Mouse (Mus musculus): ENCODE measurements around the gene Usp46. TPM values are rescaled to one million over a fixed set of nuclear protein-coding genes. Genes with fewer than 3 reads are reported as not detected.

The Usp46 gene
- polyA plus RNA-seq, 1 experiment = 20.2 TPM

DNA sequence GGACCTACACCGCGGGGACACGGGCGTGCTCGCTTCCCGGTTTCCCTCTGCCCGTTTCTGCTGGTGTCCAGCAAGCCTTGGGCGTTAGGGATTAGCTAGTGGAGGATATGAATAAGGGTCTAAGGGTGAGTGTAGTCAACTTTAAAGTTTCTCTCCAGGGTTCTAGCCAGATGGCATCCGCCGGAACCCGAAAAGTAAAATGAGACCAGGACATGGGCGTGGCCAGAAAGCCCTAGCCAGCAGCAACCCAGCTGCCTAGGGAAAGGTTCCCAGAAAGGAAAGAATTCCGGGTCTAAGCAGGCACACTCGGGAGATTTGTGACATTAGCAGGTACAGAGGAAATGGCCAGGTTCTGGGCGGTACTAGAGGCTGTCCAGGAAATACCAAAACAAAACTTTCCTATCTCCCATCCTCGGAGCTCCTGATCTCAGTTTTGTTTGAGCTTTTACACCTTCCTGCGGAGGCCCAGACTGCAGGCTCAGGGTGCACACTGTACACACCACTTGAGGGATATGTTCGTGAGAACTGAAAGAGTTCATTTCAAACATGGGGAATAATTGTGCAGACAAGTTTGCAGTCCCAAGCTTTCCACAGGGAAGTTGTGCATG, 587 bp upstream of the Usp46 start:
- DNase-seq (ENCODE audit: low spot score) = no peak

DNA sequence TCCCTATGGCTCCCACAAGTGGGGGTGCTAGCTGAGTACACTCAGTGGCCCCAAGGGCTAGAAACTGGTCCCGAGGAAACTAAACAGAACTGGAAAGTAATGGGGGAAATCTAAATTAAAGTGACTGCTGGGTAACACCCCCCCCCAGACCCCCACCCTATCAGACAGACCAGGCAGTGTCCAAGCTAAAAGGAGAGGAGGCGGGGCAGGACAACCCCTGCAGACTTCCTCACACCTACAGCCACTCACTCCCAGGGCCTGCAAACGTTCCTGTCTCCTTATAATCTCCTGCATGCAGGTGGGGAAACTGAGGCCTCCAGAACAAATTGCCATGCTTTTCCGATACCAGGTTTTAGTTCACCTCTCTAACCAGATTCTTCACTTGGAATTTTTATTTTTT, 885 bp downstream of the Usp46 start:
- DNase-seq (ENCODE audit: low spot score) = no peak

DNA sequence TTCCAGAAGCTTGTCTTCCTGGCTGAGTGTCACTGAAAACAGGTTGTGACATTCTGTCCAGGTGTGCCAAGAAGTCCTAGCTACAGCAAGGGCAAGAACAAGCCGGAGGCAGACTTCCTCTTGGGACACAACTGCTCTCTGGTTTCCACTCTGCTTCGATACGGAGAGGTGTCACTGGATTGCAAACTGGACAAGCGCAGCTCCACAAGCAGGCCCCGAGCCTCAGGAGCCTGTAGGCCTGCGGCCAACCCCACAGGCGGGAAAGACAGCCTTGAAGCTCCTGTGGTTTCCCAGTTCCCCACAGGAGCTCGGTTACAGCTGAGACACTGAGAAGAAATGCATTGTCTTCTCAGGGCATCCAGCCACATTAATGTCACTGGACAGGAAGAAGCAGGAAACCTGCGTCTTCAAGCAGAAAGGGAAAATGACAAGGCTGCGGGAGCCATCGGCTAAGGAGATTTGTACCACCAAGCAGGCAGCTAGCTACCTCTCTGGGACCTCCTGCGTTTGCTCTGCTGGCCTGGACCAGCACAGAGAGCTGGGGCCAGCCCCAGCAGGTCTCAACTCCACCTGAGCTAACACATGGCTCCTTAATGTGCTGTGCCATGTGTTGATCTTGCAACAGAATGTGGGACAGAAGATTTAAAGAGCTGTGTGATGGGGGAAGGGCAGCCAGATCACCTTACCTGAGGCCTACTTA, 1.7 kb downstream of the Usp46 start:
- DNase-seq (ENCODE audit: low spot score) = no peak

DNA sequence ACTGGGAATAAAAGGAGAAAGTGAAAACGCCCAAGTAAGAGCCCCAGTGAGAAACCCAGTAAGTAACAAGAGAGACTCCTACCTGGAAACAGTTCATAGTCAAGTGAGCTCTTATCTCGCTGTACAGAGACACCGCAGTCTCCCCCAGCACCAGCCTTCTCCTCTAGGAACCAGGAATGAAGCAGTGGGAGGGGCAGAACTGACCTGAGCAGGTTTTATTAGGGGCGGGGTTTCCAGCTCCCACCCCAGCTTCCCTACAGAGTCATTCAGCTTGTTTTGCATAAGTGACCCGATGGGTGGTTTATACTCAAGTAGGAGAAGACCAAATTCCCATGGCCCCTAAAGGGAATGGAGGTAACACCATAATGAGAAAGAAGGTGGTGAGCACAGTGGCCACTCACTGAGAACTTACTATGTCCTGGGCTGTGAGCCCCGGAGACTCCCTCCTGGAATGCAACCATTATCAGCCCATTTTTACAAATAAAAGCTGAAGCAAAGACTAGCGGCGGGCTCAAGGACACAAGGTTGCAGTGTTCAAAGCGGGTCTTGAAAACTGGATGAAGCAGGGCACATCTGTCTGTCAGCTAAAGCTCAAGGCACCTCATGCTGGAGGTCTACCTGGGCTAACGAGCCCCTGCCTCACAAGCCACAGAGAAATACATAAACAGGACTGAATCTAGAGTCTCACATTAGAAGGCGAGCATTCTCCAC, 2.5 kb downstream of the Usp46 start:
- DNase-seq (ENCODE audit: low spot score) = no peak

DNA sequence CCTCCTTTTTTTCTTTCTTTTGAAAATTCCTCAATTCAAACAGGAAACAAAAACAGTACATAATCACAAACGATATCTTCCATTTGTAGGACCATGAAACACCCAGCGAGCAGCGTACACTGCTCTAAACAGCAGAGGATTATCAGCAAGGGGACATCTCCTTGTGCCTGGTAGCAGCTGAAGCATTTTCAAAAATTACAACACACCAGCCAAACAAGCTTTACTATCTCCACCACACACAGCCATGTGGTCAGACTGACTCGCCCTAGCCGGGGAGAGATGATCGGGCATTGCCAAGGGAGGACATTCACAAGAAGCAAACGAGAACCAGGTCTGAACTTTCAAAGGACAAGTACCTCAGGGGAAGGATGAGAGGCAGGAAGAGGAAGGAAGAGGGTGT, 3.4 kb downstream of the Usp46 start:
- DNase-seq (ENCODE audit: low spot score) = no peak

DNA sequence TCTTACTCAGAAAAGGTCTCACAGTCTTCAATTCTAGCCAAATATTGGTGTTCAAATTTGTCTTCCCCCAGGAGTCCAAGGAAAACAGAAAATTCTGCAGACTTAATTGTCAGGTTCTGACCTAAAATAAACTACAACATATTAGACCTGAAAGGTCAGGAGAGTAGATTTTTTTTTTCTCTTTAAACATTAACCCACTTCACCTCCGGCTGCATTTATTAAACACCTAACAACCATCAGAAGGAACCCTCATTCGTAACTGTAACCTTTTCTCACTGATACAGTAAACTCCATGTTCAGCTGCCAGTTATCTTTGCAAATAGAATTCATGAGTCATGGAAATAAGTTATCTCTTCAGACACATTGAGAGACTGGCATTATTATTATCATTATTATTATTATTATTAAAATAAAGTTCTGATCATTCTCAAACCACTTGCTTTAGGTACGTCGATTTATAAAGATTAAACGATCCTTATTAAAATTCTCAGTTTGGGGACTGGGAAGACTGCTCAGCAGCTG, 4.9 kb downstream of the Usp46 start:
- DNase-seq (ENCODE audit: low spot score) = no peak

DNA sequence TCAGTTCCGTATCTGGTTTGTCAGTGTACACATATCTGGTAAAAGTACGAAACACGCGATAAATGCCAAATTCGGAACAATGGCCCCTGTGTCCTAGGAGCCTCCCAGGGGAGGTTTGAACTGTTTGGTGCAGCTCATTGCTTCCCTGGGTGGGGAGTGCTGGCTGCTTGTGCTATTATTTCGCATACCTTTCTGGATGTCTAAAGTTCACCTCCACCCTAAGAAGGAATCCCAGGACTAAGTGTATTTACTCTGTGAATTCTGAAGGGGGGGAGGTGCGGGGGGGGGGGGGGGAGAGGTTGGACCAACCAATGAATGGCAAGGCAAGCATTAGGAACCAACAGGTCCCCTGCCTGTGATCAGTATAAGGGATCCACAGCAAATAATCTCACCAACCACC, 6.0 kb downstream of the Usp46 start:
- DNase-seq (ENCODE audit: low spot score) = no peak

DNA sequence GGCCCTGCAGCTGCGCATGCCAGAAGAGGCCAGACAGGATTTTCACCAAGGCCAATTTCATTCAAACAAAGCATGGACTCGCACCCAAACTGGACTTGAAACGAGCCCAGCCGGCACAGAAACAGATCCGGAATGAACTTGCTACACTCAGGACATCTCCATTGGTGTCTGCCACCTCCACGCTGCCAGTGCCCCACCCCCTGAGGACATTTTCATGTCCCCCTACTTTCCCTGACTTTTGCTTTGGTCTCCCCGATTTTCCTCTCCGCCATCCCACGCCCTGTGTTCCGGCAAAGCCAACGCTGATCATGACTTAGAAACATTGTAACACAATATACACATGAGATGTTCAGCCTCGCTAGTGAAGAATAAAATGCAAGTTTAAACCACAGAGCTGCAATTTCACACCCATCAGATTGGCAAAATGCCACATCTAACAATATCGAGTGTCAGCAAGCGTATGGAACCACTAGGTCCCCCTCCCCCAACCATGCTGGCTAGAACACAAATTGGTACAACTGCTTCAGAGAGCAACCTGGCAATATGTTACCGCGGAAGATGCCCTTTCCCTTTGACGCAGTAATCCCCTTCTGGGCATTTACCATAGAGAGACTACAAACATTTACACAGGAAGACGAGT, 6.7 kb downstream of the Usp46 start:
- DNase-seq (ENCODE audit: low spot score) = no peak

DNA sequence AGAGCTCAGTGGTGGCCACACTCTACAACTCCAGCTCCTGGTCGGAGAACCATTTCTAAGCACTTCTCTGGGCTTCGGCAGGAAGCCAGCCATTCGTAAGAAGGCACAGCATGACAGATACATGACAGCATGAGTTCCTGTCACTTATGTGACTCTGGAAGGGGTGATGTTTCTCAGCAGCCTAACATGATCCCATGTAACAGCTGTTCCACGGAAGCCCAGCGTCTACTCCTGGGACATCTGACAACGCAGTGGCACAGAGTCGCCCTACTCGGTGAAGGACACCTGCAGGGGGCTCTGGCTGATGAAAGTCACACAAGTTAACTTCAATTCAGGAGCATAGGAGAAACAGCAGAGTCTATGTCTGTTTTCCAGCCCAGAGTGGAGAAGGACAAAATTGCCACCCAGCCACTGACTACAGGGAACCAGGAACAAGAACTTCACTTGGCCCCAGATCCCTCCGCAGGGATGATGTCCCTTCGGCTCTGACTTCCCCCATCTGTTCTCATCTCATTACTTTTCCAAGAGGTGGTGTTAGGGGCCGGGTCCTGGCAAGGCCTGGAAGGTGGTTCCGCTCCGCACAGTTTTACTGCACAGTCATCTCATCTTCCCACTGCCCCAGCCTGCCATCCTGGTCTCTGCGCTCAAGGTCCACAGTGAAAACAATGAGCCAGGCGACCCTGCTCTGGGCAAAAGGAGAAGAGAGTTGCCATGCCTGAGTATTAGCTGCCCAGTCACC, 15.9 kb downstream of the Usp46 start:
- DNase-seq (ENCODE audit: low spot score) = no peak

DNA sequence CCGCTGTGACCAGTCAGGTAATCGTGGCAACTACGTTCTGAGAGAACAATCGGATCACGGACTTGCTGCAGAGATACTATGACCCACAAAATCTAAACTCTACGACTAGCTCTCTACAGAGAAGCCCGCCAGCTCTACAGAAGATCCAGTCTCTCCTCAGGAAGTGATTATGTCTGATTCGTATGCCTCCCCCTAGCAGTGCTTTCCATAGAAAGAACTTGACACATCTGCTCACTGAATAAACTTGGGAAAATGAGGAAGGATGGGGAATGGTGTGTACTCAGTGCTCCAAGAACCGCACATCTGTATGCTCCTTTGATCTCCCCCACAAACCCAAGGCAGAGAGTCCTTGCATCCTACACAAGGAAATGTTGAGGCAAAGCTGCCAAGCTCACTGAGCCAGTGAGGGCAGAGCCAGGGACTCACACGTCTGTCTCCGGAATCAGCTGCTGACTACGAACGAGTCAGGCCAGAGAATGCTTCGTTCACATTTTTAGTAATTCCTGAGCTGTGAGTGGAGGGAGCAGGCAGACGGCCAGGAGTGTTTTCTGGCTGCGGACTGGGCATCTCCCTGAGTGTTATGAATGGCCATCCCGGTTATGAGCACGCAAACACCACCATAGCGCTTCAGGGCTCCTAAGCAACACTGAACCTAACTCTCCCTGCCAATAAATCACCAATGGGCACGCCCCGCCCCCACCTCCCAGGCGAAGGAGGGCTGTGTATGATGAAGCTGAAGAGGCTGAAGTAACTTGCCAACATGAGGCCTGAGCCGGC, 16.6 kb downstream of the Usp46 start:
- no peak for DNase-seq (ENCODE audit: low spot score)

DNA sequence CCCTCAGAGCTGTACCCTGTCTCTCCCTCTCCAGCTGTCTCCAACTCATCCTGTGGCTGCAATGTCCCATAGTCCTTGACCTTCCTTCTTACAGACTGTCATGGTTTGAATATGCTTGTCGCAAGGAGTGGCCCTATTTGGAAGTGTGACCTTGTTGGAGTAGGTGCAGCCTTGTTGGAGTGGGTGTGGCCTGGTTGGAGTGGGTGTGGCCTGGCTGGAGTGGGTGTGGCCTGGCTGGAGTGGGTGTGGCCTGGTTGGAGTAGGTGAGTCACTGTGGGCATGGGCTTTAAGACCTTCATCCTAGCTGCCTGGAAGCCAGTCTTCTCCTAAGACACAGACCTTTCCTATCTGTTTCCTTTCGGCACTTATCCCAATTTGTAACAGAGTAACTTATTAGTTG, 17.3 kb downstream of the Usp46 start:
- no peak for DNase-seq (ENCODE audit: low spot score)

DNA sequence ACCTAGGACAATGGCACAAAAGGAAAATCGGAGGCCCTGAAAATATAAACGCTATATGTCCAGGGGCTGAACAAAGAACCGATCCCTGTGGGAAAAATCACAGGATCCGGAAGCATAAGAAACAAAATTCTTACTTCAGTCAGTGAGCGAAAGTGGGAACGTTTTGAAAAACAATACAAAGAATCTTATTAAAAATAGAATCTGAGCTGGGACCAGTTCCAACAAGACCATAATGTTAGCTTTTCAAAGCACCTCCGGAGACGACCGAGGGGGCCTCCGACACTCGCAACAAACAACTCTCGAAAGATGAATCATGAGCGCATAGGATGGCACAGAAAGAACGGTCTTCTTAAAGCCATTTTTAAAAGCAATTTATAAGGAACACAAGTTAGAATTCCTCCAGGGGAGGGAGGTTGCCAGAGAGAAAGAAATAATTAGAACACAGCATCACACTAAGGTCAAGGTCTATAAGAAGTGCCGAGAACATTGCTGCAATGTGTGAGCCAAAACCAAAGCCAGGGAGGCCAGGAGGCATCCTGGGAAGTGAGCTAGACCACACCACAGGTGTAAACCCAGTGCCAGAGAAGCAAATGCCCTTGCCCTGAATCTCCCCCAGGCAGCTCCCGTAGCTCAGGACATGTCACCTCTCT, 19.3 kb downstream of the Usp46 start:
- DNase-seq (ENCODE audit: low spot score) = no peak

DNA sequence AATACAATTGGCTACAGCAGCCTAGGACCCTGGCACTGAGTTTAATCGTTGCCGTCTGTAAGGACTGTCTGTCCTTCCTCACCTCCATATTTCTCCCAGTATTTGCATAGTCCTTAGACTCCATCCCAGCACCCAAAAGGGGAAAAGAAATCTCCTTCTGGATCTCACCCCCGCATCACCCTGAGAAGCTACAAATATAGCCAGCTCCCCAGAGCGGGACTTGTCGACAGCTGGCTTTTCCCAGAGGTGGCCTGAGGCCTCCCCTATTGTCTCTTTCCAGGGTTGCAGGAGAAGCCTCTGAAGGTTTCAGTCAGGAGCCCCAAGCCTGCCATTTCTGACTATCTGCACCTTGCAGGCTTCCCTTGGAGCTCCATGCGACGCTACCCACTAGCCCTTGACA, 23.6 kb downstream of the Usp46 start:
- DNase-seq (ENCODE audit: low spot score) = no peak

DNA sequence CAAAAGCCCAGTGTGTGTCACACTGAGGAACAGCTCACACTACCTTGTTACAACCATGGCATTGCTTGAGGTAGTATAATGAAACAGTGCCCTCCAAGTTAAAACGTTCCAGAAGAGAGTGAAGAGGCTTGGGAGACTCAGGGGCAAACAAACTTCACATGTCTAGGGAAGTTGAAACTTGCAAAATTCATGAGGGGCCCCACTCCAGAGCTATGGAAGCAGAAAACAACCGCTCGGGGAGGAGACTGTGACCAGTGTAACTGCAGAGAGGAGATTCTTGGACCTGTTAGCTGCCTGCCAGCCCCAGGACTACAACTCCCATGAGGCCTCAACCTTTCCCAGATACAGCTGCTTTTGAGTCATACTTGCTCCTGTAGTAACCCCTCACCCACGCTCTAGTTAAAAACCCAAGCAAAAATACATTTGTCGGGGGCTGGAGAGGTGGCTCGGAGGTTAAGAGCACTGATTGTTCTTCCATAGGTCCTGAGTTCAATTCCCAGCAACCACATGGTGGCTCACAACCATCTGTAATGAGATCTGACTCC, 25.4 kb downstream of the Usp46 start:
- DNase-seq (ENCODE audit: low spot score) = no peak

DNA sequence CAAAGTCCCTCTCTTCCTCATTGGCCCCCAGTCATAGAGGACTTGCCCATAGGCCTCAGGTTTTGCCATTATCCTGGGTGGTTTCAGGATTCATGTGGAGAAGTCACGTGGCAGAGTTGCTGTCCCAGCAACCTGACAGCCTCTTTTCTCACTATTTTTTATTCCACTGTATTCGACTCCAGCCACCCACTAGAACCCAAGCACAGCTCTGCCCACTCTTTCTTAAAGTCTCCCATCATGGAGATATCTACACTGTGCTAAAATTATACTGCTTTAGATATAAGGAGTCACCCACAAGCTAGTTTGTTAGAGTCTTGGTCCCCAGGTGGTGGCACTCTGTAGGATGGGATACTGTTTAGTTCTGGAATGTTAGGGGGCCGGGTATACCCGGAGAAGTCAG, 27.7 kb downstream of the Usp46 start:
- DNase-seq (ENCODE audit: low spot score) = no peak

DNA sequence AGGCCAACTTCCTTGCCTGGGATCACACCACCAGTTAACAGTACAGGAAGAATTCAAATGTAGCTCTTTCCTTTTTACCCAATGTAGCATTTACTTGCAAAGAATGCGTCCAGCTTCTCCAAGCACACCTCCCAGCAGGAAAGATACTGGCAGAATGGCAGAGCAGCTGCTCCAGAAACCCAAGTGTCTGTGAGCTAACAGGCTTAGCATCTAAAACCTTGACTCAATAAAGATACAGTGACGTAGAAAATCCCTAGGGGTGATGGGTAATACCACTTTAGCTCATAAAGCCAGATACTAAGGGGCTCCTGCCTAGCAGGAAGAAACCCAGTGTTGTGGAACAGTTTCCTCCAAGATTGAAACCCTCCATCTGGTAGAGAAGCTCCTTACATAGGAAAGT, 32.8 kb downstream of the Usp46 start:
- DNase-seq (ENCODE audit: low spot score) = no peak

DNA sequence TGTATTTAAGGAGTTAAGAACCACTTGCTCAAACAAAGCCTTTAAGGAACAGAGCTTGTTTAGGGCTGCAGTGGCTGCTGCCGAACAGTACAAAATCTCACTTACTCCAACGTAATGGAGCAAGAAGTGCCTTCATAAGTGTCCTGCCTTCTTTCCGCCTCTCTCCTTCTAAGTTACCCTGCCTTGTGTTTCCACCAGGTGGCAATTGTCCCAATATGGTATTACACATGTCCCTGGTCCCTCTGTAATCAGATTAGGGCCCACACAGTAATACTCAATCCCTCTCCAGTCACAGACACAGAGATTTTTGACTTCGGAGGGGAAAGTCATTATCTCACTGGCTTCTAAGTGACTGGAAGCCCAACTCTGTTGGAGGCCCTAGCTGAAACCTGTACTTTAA, 34.1 kb downstream of the Usp46 start:
- DNase-seq (ENCODE audit: low spot score) = no peak

DNA sequence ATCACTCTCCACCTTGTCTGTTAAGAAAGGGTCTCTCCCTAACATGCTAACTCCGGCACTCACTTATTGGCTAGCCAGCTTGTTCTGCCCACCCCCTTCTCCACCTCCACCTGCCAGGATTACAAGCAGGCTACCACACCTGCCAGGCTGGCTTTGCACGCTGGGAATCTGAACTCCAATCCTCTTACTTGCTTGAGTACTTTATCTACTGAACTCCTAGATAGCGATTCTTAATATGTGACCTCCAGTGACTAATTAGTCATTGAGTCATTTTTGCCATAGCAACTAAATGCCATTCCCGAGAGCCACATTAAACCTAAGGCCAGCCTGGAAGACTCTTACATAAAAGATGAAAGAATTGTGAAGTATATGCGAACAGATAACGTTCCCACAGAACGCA, 38.4 kb downstream of the Usp46 start:
- DNase-seq (ENCODE audit: low spot score) = no peak

DNA sequence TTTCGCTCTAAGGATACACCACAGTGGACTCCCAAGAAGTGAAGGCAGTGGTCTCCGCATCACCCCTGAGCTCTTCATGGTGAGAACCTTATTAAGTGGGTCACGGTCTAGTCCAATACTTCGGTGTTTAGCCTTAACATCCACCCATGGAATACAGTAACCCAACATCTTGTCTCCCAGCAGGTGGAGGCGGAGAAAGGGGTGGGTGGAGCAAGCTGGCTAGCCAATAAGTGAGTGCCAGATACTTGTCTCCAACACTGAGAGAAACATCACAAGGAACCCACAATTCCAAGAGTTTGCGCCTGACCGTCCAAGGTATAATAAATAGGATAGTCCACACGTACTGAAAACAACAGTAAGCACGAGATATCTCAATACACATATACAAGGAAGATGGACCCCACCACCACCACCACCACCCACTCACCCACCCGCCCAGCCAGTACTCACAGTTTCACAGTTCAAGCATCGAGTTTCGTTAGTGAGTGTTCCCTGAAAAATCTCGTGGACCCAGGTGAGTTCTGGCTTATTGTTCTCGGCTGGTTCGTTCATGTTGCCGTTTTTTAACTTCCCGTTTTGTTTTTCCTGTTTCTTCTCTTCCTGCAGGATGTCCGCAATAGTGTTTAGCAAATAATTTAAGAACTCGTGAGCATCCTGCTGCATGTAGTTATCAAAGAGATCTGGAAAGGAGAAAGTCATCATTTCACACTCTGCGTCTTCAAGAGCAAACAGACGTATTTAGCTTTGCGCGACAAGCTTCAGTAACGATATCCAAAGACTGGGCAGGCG, 39.3 kb downstream of the Usp46 start:
- DNase-seq (ENCODE audit: low spot score) = no peak

All from urinary bladder, adult 2 months (tissue).